Mouse (Mus musculus) testis, adult 2 months (tissue): Measurements from ENCODE around the gene Parp8. TPM values are rescaled to one million over a fixed set of nuclear protein-coding genes. Genes with fewer than 3 reads are reported as not detected.

Source experiments
- H3K27ac ChIP-seq: fragments of 200-500 bp; 2 replicates; pipeline ENCODE4 v1.5.1; 2012; ENCODE audit warnings: low read depth, low read length; ENCODE audit not compliant: control insufficient read depth, insufficient read depth
- H3K27me3 ChIP-seq: fragments of 200-500 bp; 2 replicates; pipeline ENCODE4 v1.6.1; 2012; ENCODE audit warnings: mild to moderate bottlenecking, low read length, moderate library complexity; ENCODE audit not compliant: control insufficient read depth, insufficient read depth
- H3K36me3 ChIP-seq: fragments of 200-500 bp; 2 replicates; pipeline ENCODE4 v1.6.1; 2012; ENCODE audit warnings: mild to moderate bottlenecking, low read length; ENCODE audit not compliant: control insufficient read depth, insufficient read depth
- H3K4me1 ChIP-seq: fragments of 200-500 bp; 2 replicates; pipeline ENCODE4 v1.6.1; 2012; ENCODE audit warnings: low read length; ENCODE audit not compliant: control insufficient read depth, insufficient read depth
- H3K4me3 ChIP-seq: fragments of 200-500 bp; 2 replicates; pipeline ENCODE4 v1.5.1; 2012; ENCODE audit warnings: low read depth, mild to moderate bottlenecking, low read length, moderate library complexity, mixed read lengths; ENCODE audit not compliant: control insufficient read depth
- CTCF ChIP-seq: fragments of 200-500 bp; IDR thresholded peaks from 2 replicates; pipeline ENCODE4 v1.5.1; 2012; ENCODE audit warnings: low read depth, mild to moderate bottlenecking, inconsistent platforms, low read length, moderate library complexity; ENCODE audit not compliant: control insufficient read depth, insufficient read depth, insufficient replicate concordance
- POLR2A ChIP-seq: fragments of 200-500 bp; IDR thresholded peaks from 2 replicates; pipeline ENCODE4 v1.6.1; 2012; ENCODE audit warnings: low read depth, mild to moderate bottlenecking, inconsistent platforms, low read length, moderate library complexity; ENCODE audit not compliant: control insufficient read depth
- polyA plus RNA-seq: library from polyadenylated mRNA; depleted of rRNA; stranded (reverse); fragments of >200 nt; gene quantifications from 2 replicates; pipeline ENCODE4 v1.2.3, GENCODE M21; 2012

Parp8 gene
- polyA plus RNA-seq, 1 experiment = 5.8 TPM

DNA sequence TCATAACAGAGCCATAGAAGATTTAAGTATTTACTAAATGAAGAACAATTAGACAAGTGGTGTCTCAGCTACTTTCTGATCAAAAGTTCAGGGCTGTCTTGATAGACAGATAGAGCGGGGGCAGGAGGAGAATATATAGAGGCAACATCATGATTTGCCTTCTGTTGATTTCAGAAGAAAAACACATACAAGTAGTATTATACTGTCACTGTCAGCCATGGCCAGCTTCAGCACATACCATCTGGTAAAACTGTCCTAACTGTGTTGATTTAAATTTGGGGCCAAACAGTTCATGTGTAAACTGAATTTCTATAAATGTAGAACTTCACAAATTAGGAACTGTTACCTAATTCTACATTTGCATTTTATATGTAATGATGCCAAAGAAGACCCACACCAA lies 127.6 kb downstream of the Parp8 start:
- Histone ChIP-seq H3K27ac (no peak overlapping the region), H3K27me3 (no peaks in the 10 kb centered on the region), H3K36me3 (no peaks in the 10 kb centered on the region), H3K4me1 (no peaks in the 10 kb centered on the region), H3K4me3 (no peak overlapping the region)
- no peak for TF ChIP-seq POLR2A
- TF ChIP-seq CTCF = no peak

- no peaks in the 10 kb centered on the region for H3K36me3 ChIP-seq
- TF ChIP-seq CTCF (no peak), POLR2A (no peak)
Observed at GRCm38 (mm10) chr13:116884422-116884942, 140.9 kb downstream of the Parp8 start.

DNA sequence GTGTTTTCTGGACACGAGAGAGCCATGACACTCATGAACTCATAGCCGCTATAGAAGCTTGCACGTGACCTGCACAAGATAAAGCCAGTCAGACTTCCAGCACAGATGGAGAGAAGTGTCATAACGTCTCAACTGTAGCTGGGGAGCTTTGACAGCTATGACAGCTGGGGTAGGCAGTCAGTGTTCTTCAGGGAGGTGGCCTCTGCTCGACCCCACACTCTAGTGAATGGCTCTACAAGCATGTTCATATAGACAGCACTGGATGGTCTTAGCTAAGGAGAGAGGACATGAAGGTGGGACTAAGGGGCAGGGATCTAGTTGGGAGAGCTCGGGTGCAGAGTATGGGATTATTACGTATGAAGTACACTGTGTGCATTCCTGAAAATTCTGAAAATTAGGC lies 143.1 kb downstream of the Parp8 start:
- H3K27me3 ChIP-seq = no peaks in the 10 kb centered on the region
- no peak overlapping the region for H3K27ac ChIP-seq
- H3K4me3 ChIP-seq = no peak overlapping the region
- no peaks in the 10 kb centered on the region for H3K36me3 ChIP-seq
- TF ChIP-seq POLR2A = no peak
- TF ChIP-seq CTCF = no peak
- no peaks in the 10 kb centered on the region for H3K4me1 ChIP-seq

More at GRCm38 (mm10) chr13:116884422-116884942, 140.9 kb downstream of the Parp8 start:
- Histone ChIP-seq H3K4me3 (no peak overlapping the region), H3K4me1 (no peaks in the 10 kb centered on the region), H3K27me3 (no peaks in the 10 kb centered on the region), H3K27ac (no peak overlapping the region)

- Histone ChIP-seq H3K4me1 (no peaks in the 10 kb centered on the region), H3K27ac (no peak overlapping the region), H3K4me3 (no peak overlapping the region), H3K27me3 (no peaks in the 10 kb centered on the region), H3K36me3 (no peaks in the 10 kb centered on the region)
- no peak for TF ChIP-seq POLR2A
- TF ChIP-seq CTCF = no peak
Observed at GRCm38 (mm10) chr13:116879580-116880192, 145.7 kb downstream of the Parp8 start.

GRCm38 (mm10) chr13:116870221-116870620 lies 155.1 kb downstream of the Parp8 start:
- H3K27ac ChIP-seq = no peak overlapping the region
- TF ChIP-seq POLR2A (no peak), CTCF (no peak)
- H3K36me3 ChIP-seq = no peaks in the 10 kb centered on the region
- H3K4me1 ChIP-seq = no peaks in the 10 kb centered on the region
- H3K4me3 ChIP-seq = no peak overlapping the region
- H3K27me3 ChIP-seq = no peaks in the 10 kb centered on the region

- Histone ChIP-seq H3K4me1 (no peaks in the 10 kb centered on the region), H3K27me3 (no peaks in the 10 kb centered on the region), H3K4me3 (no peak overlapping the region), H3K36me3 (no peaks in the 10 kb centered on the region), H3K27ac (no peak overlapping the region)
- TF ChIP-seq CTCF = no peak
- TF ChIP-seq POLR2A = no peak
Observed at GRCm38 (mm10) chr13:116843937-116844336, 181.4 kb downstream of the Parp8 start.

- no peaks in the 10 kb centered on the region for H3K4me1 ChIP-seq
- H3K36me3 ChIP-seq = no peaks in the 10 kb centered on the region
- no peak overlapping the region for H3K27ac ChIP-seq
- H3K4me3 ChIP-seq = no peak overlapping the region
- no peaks in the 10 kb centered on the region for H3K27me3 ChIP-seq
- TF ChIP-seq CTCF (no peak), POLR2A (no peak)
Observed at GRCm38 (mm10) chr13:116830984-116831383, 194.4 kb downstream of the Parp8 start.
